Mouse (Mus musculus) midbrain, embryonic 11.5 days (tissue): ENCODE data around the gene March2. TPM values are rescaled to one million over a fixed set of nuclear protein-coding genes. Genes with fewer than 3 reads are reported as not detected.
"Not testable (repeated sequence)": the region's sequence is repeated elsewhere in the genome, so short reads cannot be mapped to it uniquely, and the experiment has no call there.

Experiments
- ATAC-seq: fragments of 200-750 bp; cut with Nextera tagmentation; 2 replicates; pipeline ENCODE4 v1.8.0; 2017; ENCODE audit warnings: moderate TSS enrichment, moderate library complexity; ENCODE audit not compliant: low FRiP score
- DNase-seq: peaks from one replicate; pipeline ENCODE4 v3.0.0; 2015; ENCODE audit warnings: low spot score; ENCODE audit errors: missing footprints
- H3K27ac ChIP-seq: fragments of 300-500 bp; sonication (generic); 2 replicates; pipeline ENCODE4 v1.5.1; 2014; ENCODE audit warnings: low read depth, low read length
- H3K27me3 ChIP-seq: fragments of 300-500 bp; sonication (generic); 2 replicates; pipeline ENCODE4 v1.6.1; 2014; ENCODE audit warnings: mild to moderate bottlenecking, low read length, moderate library complexity, mixed read lengths; ENCODE audit not compliant: control insufficient read depth, insufficient read depth
- H3K36me3 ChIP-seq: fragments of 300-500 bp; sonication (generic); 2 replicates; pipeline ENCODE4 v1.6.1; 2014; ENCODE audit warnings: mild to moderate bottlenecking, low read length, moderate library complexity, mixed read lengths; ENCODE audit not compliant: control insufficient read depth, insufficient read depth
- H3K4me1 ChIP-seq: fragments of 300-500 bp; sonication (generic); 2 replicates; pipeline ENCODE4 v1.6.1; 2014; ENCODE audit warnings: low read length; ENCODE audit not compliant: control insufficient read depth, insufficient read depth
- H3K4me2 ChIP-seq: fragments of 300-500 bp; sonication (generic); 2 replicates; pipeline ENCODE4 v1.6.1; 2014; ENCODE audit warnings: mild to moderate bottlenecking, moderate library complexity
- H3K4me3 ChIP-seq: fragments of 300-500 bp; sonication (generic); 2 replicates; pipeline ENCODE4 v1.5.1; 2014; ENCODE audit warnings: low read depth, low read length
- H3K9ac ChIP-seq: fragments of 300-500 bp; sonication (generic); 2 replicates; pipeline ENCODE4 v1.6.1; 2014; ENCODE audit warnings: low read length
- H3K9me3 ChIP-seq: fragments of 300-500 bp; sonication (generic); 2 replicates; pipeline ENCODE4 v1.6.1; 2016; ENCODE audit warnings: low read length; ENCODE audit not compliant: control insufficient read depth
- WGBS: fragments of 180-500 bp; shearing (Covaris S2); extraction: QIAGEN DNeasy Blood & Tissue Kit; methylation state at CpG from one replicate; pipeline ENCODE4 v1.1.7; 2014; 5-methylcytosine and 5-hydroxymethylcytosine counted together
- polyA plus RNA-seq: library from polyadenylated mRNA; unstranded; fragments of >200 nt; fragmentation: Nextera tagmentation; extraction: Ambion mirVana; gene quantifications from 2 replicates; pipeline ENCODE4 v1.2.1, GENCODE M21; 2014

The March2 gene
- polyA plus RNA-seq, 1 experiment from 2014 or later = 39.0 TPM

DNA sequence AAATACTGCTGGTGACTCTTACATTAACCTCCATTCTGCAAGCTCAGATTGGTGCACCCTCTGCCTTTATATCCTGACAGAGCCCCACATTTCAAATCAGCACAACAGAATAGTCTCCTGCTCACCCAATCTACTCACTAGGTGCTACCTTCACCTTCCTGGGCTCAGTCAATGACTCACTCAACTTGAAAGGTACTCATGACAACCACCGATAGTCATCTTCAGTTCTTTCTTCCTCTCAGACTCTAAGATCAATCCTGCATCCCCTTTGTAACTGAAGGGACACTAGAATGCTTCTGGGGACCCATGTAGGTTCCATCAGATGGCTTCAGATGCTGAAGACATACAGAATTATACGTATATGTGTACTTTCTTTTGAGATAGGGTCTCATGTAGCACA is 33.8 kb upstream of the March2 start:
- peaks cover 18% of the 10 kb centered on the region for H3K36me3 ChIP-seq
- no peak overlapping the region for H3K9ac ChIP-seq
- 94% methylated on average over 2 of the region's 2 CpGs for WGBS
- H3K9me3 ChIP-seq = no peaks in the 10 kb centered on the region
- no peak overlapping the region for H3K4me3 ChIP-seq
- H3K27ac ChIP-seq = no peak overlapping the region
- H3K4me1 ChIP-seq = peaks cover 14% of the 10 kb centered on the region
- peak; percentile 41 for DNase-seq
- no peak overlapping the region for H3K4me2 ChIP-seq
- no peaks in the 10 kb centered on the region for H3K27me3 ChIP-seq
- ATAC-seq = no peak

DNA sequence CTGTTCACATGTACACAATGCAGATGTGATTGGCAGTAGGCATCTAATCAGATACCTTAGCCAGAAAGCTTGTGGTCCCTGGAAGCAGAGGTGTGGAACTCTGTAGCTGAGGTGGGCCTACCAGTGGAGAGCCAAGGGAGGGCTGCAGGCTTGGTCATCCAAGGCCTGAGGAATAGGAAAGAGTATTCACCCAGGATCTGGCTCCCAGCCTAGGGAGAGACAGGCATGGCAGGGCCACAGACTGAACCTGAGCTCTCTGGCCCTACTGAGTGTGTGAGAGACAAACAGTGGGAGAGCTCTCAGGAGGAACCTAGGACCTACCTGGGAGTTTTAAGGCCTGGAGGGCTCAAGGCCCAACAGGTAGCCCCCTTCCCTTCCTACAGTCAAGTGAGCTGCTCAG is 32.7 kb upstream of the March2 start:
- Histone ChIP-seq H3K9me3 (no peaks in the 10 kb centered on the region), H3K36me3 (peaks cover 18% of the 10 kb centered on the region), H3K27ac (no peak overlapping the region), H3K27me3 (no peaks in the 10 kb centered on the region), H3K4me2 (no peak overlapping the region), H3K4me3 (no peak overlapping the region), H3K9ac (no peak overlapping the region), H3K4me1 (peaks cover 5% of the 10 kb centered on the region; the same call in 1 of the 2 replicates)
- no peak for ATAC-seq
- DNase-seq = no peak

DNA sequence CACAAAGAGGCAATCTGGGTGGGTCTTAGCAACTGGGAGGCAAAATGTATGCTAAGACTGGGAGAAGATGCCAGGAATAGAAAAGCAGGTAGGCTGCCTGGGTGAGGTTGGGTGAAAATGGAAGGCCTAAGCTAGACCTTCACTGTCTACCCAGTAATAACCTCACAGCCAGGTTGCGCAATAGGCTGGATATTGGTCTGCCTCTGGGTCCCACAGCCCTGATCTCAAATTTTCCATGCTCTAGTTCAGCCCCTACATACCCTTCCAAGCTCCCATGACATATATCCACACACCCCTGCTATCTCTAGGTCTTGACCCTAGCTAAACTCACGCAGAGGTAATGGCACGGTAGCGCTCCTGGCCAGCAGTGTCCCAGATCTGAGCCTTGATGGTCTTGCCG is 31.0 kb upstream of the March2 start:
- no peak for ATAC-seq
- DNase-seq = peak; percentile 62
- Histone ChIP-seq H3K36me3 (peaks cover 21% of the 10 kb centered on the region), H3K9ac (no peak overlapping the region), H3K4me3 (no peak overlapping the region), H3K9me3 (no peaks in the 10 kb centered on the region), H3K27me3 (no peaks in the 10 kb centered on the region), H3K4me1 (no peaks in the 10 kb centered on the region), H3K27ac (no peak overlapping the region), H3K4me2 (no peak overlapping the region)
- WGBS = 98% methylated on average over 5 of the region's 5 CpGs

DNA sequence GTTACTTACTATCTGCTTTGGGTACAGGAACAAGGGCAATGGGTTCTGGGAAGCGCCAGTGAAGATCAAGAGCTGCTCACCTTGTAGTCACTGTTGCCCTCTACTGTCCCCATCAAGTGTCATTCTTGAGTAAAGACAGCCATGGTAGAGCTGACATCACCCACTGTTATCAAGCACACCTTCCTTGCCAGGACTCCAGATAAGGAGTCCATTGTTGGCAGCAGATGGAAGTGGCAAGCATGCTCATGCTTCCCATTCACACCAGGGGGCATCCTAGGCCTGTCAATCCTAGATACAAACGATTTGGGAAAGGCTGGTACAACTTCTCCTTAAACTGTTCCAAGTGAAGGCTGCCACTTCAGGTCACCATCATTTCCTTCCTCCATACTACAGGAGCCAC is 27.5 kb upstream of the March2 start:
- 83% methylated on average over 2 of the region's 2 CpGs for WGBS
- H3K36me3 ChIP-seq = peaks cover 21% of the 10 kb centered on the region
- DNase-seq (peak; percentile 73), ATAC-seq (no peak)
- H3K4me1 ChIP-seq = no peaks in the 10 kb centered on the region
- H3K27ac ChIP-seq = no peak overlapping the region
- no peaks in the 10 kb centered on the region for H3K27me3 ChIP-seq
- H3K9me3 ChIP-seq = no peaks in the 10 kb centered on the region
- no peak overlapping the region for H3K9ac ChIP-seq
- H3K4me2 ChIP-seq = no peak overlapping the region
- no peak overlapping the region for H3K4me3 ChIP-seq

DNA sequence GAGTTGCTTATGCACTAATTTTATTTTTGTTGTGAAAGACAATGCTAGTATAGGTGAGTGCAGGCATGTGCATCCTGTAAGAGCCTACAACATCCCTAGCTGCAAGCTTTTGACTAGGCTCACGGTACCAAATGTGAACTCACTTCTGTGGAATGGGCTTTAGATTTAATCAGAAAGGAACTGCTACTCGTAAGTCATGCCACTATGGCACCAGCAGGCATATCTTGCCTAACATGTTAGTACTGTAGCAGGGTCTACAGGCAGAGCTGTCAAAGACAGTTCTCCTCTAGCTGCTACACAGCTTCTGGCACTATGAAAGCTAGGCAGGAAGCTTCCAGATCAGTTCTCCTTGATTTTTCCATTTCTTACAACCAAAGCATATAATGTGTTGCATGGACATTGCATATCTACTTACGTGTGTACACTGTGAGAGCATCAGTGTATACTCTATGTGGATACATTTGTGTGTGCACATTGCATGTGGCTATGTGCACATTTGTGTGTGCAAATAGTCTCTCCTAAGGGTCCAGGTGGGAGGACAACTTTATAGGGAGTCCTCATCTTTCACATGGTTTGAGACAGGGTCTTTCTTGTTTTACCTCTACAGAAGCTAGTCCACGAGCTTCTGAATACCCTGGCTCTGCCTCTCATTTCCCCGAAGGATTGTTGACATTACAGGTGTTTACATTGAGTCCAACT is 26.4 kb upstream of the March2 start:
- ATAC-seq = no peak
- H3K4me2 ChIP-seq = no peak overlapping the region
- no peaks in the 10 kb centered on the region for H3K4me1 ChIP-seq
- 86% methylated on average over 5 of the region's 5 CpGs for WGBS
- H3K4me3 ChIP-seq = no peak overlapping the region
- no peaks in the 10 kb centered on the region for H3K27me3 ChIP-seq
- H3K9ac ChIP-seq = no peak overlapping the region
- H3K36me3 ChIP-seq = peaks cover 20% of the 10 kb centered on the region
- peak; percentile 80 for DNase-seq
- no peak overlapping the region for H3K27ac ChIP-seq
- no peaks in the 10 kb centered on the region for H3K9me3 ChIP-seq

DNA sequence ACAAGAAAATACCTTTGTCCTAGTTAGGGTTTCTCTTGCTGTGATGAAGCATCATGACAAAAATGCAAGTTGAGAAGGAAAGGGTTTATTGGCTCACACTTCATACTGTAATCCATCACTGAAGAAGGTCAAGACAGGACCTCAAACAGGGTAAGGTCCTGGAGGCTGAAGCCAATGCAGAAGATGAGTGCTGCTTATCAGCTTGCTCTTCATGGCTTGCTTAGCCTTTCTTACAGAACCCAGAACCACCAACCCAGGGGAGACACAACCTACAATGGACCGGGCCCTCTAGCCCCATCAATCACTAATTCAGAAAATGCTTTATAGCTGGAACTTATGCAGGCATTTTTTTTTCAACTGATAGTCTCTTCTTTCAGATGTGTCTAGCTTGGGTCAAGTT is 23.9 kb upstream of the March2 start:
- Histone ChIP-seq H3K9ac (no peak overlapping the region), H3K36me3 (0 out of 2 replicates have a peak, but pooled peaks cover 2% of the 10 kb centered on the region), H3K4me2 (no peak overlapping the region), H3K27me3 (no peaks in the 10 kb centered on the region), H3K27ac (no peak overlapping the region), H3K9me3 (no peaks in the 10 kb centered on the region), H3K4me3 (no peak overlapping the region), H3K4me1 (no peaks in the 10 kb centered on the region)
- 91% methylated on average over 1 of the region's 1 CpGs for WGBS
- DNase-seq = peak; percentile 51
- ATAC-seq = no peak

DNA sequence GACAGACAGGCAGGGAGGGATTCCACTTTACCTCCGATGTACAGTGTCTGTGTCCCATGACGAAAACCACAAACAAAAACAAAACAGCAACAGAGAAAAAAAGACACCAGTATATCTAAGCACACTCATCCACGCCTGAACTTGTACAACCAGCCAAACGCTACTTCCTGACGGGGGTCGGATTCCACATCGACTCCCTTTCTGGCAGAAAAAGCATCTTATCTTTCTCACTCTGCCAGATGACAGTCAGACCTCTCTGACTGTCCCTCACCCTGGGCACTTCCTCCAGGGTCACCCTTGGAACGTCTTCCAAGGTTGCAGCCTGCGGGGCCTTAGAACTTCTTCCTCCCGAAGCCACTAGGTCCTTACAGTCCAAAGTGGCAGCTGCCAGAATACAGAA is 15.1 kb upstream of the March2 start:
- H3K9ac ChIP-seq, H3K27me3 ChIP-seq, H3K4me3 ChIP-seq, H3K9me3 ChIP-seq, H3K4me2 ChIP-seq, H3K36me3 ChIP-seq, DNase-seq, ATAC-seq, H3K27ac ChIP-seq, H3K4me1 ChIP-seq: not testable (repeated sequence)
- WGBS = 88% methylated on average over 10 of the region's 10 CpGs

DNA sequence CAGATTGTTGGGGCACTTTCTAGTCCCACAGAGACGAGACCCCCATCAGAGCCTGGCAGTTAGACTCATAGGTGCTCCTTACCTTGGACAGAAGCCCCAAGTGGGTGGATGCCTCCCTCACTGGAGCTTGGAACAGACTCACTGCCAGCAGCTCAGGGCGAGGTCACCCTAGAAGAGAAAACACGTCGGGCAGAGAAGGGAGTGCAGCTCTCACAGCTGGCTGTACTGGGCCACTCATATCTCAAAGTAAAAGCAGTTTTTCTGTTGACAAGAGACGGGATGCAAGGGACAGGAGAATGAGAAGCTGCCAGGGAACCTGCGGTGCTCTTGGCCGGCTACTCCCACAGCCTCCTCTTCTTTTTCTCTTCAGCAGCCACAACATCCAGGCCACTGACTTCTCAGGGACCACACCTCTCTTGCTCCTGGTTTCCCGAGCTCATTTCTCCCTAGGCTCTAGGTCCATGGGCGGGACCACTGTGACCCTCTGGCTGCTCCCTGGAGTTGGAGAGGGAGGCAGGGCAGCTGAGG is 14.2 kb upstream of the March2 start:
- not testable (repeated sequence) for ATAC-seq, H3K4me3 ChIP-seq, H3K4me1 ChIP-seq, H3K27ac ChIP-seq, H3K9me3 ChIP-seq, DNase-seq, H3K36me3 ChIP-seq, H3K27me3 ChIP-seq, H3K9ac ChIP-seq, H3K4me2 ChIP-seq
- 86% methylated on average over 9 of the region's 9 CpGs for WGBS

DNA sequence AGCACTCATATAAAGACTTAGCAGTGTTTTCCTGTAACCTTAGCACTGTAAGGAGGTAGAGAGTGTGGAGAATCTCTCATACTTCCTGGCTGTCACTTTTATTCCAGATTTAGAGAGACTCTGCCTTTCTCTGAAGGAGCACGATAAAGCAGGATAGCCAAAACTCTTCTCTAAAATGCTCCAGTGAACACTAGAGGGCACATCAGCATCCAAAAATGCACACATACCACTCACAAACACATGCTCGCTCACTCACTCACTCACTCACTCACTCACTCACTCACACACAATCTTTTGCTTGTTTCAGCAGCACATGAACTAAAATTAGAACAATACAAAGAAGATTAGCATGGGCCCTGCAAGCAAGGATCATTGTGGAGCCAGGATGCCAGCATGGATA is 10.7 kb upstream of the March2 start:
- H3K4me3 ChIP-seq = no peak overlapping the region

More for the DNA sequence above, 10.7 kb upstream of the March2 start:
- H3K27me3 ChIP-seq = no peaks in the 10 kb centered on the region
- no peak overlapping the region for H3K9ac ChIP-seq
- DNase-seq (peak; percentile 65), ATAC-seq (no peak)
- WGBS = 80% methylated on average over 2 of the region's 2 CpGs
- no peak overlapping the region for H3K4me2 ChIP-seq
- H3K9me3 ChIP-seq = no peaks in the 10 kb centered on the region
- no peaks in the 10 kb centered on the region for H3K36me3 ChIP-seq
- no peaks in the 10 kb centered on the region for H3K4me1 ChIP-seq
- H3K27ac ChIP-seq = no peak overlapping the region
